Mouse (Mus musculus) kidney, postnatal 25 days (tissue): ENCODE data around the gene Fam213b.
A peak's percentile ranks its signal among the peaks of the same experiment; 100 is the strongest.

Experiments used
- DNase-seq, 2 experiments: peaks; one replicate each; pipeline ENCODE4 v3.0.0; 2021; ENCODE audit warnings: mixed read lengths in 2 of 2

Fam213b gene

DNA sequence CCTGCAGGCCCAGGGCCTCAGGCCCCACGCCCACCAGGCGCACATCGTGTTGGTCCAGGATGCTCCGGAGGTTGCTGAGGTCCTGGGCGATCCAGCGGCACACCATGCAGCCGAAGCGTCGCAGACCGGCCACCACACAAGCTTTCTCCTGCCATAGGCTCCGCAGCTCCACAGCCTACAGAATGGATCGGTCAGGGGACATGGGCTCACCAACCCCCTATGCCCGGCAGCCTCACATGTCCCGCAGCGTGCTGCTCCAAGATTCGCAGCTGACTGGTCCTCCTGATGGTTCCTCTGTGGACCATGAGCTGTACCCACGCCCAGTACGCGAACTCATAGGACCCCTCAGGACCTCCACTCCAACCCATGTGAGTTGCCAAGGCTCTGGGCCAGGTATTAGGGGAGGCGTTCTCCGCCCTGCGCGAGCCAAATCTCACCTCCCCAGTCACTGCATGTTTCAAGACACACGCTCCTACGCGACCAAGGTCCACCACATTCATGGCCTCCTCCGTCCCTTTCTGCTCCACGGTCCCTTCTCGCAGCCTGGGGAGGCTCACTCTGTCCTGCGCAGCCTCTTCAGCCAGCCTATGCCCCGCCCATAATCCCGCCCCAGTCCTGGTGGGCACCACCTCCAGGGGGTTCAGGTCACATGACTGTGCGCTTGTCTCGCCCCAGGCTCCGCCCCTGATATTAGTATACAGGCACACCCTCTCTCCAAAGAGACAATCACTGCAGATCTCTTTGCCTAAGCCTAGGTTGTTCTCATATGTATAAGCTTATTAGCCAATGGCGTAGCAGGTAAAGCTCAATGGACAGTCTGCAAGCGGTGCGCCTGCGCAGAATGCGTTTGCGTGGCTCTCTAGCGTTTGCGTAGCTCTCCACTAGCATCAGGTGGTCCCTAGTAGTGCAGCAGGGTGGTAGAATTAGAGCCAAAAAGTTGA, at the start of gene Fam213b:
Gene Fam213b, minus strand, starts transcription at position 630 of the 941 bp plus-strand sequence.
- DNase-seq = peak; percentile 86 to 91

DNA sequence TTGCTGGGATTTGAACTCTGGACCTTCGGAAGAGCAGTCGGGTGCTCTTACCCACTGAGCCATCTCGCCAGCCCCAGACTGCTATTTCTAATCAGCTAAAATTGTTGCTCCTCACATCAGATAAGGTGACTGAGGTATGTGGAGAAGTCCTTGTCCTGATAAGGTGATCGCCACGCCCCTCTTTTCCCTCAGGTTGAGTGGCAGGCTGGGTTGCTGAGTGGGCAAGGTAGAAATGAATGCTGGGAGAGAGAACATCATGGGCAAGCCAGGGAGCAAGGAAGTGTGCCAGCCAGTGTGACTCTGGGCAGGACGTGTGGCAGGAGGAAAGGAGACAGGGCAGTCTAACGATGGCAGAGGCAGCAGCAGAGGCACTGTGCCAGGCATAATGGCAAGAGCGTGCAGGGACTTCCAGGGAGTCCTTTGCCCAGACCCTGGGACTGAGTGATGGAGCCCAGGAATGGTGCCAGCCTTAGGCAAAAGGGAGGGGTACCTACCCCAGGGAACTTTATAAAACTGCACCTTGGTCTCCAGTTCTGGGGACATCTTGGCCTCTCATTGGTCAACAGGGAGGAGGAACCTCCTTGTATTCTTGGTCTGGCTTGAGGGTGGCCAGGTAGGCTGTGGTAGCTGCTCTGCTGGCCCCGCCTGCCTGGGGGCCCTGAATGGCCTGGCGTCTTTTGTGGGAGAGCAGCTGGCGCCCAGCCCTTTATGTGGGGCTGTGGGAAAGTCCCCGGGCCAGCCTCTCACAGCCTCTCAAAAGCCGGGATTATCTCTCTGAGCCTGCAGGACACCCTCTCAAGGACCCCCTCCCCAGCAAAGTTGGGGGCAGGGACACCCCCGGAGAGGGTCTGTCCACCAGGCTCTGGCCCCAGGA, 49.4 kb upstream of the Fam213b start:
- no peak for DNase-seq

DNA sequence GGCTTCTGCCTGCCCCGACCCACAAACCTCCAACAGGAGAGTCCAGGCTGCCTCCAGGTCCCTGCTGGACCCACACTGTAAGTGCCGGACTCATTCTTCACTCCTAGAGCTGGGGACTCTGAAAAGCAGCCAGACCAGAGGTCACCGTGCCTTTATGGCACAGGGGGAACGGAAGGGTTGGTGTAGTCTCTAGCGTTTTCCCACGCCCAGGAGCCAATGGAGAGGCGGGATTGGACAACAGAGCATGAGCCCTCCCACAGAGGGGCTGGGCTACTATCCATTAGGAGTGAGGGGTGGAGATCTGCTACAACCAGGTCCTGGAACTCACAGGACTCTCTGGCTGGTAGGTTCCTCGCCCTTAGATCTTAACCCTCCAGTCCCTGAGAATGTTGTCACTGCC, 47.4 kb upstream of the Fam213b start:
- peak; percentile 83 to 93 for DNase-seq

DNA sequence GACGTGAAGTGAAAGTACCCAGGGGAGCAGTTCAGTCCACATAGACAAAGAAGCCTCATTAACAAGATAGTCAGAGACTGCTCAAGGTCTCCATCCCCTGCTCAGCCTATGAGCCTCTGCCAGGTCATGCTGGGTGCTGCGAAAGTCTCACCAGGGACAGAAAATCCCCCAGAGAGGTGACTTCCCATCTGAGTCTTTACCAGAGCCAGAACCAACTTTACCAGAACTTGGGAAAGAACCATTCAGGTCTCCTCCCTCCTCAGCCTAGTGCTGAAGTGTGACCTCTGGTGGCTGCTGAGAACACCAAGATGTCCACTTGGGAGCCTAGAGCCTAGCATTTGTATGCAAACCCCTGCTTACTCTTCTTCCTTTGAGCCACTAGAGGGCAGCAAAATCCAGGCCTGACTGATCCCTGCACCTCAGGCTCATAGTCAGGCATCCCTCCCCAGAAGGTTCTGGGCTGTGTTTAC, 45.2 kb upstream of the Fam213b start:
- DNase-seq = peak; percentile 84 to 89

DNA sequence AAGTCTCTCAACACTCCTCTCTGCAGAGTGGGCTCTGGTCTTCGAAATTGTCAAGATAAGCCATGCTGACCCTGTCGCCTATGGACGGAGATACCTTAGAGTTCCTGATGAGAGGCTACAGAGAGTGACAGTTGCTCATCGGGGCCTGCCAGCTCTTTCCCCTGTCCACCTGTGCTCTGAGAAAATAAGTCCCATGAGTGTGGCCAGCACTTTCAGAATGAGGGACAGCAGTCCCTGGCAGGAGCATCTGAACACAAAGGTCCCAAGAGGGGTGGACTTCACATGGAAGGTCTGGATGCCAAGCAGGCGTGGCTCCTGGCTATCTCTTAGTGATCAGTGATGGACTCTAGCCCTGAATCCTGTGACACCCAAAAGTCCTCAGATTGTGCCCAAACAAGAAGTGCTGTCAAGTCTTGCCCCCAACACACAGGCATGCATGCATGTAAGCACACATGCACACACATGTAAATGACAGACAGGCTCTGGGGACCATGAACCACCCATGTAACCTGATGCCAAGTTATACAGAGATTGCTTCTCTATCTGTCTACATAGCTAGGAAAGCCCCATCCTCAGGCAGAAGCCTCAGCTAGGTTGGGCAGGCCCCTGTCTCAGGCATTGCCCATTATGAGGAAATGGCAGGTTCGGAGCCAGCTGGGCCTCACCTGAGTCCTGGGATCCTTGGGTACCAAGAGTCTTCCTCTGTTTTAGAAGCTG, 44.5 kb upstream of the Fam213b start:
- peak in 1 of 2 experiments; percentile 28 for DNase-seq

DNA sequence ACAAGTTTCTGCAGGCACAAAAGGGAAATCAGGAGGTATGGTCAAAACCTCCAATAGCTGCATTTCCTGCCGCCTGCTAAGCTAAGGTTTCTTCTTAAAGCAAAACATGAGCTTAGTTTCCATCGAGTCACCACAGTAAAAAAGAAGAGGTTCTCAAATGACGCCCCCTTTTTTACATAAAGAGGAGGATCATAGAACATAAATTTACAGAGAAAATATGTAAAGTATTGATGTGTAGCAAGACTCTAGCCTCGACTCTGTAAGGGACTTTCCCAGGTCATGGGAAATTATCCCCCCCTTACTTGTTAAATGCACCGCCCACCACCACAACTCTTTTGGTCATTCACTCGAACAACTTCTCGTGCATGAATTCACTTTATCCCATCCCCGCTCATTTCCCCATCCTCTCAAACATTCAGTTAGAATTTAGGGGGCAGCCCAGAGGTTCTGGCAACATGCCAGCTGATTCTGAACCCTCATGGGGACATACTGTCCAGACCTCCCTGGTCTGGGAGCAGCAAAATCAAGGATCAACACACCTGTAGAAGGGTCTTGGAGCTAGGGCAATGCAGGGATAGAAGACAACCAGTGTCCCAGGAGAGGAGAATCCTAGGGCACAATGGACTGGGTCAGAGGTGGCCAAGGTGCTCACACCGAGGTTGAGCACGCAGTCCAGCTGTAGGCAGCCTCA, 43.8 kb upstream of the Fam213b start:
- DNase-seq = peak in 1 of 2 experiments; percentile 19

DNA sequence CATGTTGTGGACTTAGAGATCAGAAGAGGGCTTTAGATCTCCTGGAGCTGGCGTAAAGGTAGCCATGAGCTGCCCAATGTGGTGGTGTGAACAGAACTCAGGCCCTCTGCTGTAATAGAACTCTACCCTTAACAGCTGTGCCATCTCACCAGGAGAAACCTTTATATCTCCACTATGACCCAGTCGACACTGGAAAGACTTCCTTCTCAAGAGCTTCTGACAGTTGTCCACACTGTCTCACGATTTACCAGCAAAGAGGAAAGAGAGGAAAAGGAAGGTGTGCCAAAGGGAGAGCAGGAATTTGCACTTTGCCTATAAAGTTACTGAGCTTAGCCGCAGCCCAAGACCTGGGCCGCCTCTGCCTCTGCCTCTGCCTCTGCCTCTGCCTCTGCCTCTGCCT, 42.9 kb upstream of the Fam213b start:
- no peak for DNase-seq

DNA sequence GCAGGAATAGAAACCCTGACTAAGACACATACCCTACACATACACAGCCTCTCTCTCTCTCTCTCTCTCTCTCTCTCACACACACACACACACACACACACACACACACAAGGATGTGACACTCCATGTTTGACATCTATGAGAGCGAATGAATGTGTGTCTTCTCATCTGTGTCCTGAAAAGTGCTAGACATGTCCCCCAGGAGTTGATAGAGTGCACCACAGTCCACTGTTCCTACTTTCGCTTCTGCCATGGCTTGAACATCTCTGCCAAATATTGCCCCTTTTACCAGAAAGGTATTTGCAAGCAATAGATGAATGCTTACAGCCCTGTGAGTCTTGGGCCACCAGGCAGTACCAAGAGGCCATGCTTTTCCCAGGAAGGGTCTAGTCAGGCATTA, 41.2 kb upstream of the Fam213b start:
- no peak for DNase-seq

DNA sequence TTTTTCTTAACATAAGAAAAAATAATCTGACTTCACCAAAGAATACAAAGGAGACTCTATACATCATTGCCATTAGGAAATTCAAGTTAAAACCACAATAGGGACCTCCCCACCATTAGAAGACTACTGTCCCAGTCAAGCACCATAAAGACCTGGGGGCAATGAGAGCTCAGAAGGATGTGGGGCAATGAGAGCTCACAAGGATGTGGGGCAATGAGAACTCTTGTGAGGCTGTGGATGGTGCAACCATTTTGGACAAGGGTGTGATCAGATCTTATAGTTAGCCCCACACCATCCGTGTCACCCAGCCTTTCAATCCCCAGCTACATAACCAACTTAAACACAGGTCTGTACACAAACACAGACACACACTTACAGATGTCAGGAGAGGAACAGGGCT, 38.8 kb upstream of the Fam213b start:
- DNase-seq = no peak

DNA sequence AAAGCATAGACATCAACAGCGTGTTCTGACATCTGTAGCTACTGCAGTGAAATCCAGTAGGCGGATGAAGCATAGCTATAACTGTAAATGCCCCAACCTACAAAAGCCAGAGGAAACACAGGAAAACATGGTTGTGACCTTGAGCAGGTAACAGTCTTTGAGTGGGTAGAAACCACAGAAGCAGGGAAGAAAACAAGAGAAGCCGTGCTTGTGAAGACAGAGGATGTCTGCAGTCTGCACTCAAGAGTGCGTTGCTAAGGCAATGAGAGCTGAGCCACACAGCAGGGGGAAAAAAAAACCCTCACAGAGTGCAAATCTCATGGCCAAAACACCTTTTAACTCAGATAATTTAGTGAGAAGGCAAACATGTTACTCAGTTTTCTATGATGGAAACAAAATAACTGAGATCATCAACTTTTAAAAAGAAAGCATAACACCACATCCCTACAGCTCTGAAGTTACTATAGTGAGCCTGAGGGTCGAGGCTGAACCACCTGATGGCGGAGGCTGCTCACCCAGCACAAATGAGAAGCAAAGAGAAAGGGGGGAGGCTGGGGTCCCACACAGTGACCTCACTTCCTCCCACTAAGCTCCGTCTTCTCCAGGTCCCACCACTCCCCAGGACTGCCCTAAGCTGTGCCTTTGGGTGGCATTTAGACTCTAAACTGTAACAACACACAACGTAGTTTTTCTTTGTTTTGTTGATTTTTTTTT, 37.8 kb upstream of the Fam213b start:
- DNase-seq = no peak

DNA sequence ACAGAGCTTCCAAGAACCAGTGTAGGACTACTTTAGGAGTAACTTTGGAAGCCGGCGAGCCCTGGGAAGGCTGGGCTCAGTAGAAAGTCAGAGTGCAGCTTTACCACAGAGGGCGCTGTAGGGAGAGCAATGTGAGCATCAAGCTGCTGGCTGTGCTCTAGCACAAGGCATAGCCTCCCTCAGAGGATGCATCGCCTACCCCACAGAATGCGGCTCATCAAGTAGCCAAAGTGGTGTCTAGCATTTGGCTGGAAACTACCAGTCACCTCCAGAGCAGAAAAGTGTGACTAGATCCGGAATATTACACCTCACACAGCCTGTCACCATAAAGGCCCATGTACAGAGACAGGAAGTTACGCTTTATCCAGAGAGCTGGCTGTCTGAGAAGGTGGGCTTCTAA, 36.9 kb upstream of the Fam213b start:
- DNase-seq = no peak

DNA sequence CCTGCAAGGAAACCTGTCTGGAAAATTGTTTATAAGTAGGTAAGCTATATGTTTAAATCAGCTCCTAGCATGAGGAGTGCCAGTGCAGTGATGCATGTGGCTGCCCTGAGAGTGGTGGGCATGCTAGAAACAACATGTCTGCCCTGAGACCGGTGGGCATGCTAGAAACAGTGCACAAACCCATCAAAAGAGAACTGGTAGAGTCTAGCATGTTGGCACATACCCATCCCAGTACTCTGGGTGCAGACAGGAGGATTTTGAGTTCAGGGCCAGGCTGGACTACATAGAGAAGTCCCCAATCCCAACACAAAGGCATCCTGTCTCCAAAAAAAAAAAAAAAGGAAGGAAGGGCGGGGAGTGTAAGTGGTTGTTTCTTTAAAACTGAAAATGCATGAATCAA, 35.9 kb upstream of the Fam213b start:
- peak in 1 of 2 experiments; percentile 23 for DNase-seq

DNA sequence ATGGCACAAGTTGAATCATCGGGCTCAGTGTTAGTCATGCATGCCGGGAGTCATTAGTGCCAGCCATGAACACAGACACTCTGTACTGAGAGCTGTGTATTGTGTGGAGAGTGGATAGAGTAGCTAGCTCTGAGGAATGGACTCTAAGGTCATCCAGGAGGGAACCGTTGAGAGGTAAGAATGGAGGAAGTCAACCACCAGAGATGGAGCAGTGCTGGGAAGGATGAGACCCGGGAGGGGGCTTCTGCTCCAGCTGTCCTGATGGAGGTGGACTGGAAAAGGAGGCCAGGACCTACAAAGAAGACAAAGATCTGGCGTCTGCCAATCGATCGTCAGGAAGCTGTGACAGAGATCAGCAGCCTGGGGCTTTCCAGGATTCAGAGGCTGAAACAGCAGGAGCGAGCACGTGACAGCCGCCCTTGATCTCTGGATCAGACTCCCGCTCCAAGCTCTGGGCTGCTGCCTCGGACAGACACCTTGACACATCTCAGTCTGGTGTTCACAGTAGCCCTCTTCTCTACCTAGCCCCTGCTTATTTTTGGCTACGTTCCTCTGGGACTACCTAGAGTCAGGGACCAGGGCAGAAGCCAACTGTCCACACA, 34.5 kb upstream of the Fam213b start:
- DNase-seq = peak in 1 of 2 experiments; percentile 32

DNA sequence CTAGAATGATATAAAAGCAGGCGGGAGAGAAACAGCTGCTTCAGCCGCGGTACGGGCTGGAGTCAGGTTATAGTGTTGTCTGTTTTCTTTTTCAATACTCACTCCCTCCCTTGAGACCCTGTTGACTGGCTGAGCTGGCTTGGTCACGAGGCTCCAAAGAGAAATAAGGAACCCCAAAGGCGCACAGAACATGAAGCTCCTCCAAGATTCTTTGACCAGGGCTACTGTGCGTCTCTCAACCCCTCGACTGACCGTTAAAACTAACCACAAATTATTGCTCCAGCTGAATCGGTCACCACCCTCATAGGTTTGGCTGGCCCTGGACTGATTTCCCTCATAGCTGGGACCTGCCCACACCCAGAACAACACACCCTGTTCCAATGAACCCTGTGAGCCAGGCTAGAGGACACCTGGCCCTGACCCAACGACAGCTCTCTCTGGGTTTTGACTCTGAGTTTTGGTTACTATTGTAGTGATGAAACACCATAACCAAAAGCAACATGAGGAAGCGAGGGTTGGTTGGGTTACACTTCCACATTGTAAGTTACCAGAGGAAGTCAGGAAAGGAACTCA, 30.2 kb upstream of the Fam213b start:
- peak in 1 of 2 experiments; percentile 70 for DNase-seq

DNA sequence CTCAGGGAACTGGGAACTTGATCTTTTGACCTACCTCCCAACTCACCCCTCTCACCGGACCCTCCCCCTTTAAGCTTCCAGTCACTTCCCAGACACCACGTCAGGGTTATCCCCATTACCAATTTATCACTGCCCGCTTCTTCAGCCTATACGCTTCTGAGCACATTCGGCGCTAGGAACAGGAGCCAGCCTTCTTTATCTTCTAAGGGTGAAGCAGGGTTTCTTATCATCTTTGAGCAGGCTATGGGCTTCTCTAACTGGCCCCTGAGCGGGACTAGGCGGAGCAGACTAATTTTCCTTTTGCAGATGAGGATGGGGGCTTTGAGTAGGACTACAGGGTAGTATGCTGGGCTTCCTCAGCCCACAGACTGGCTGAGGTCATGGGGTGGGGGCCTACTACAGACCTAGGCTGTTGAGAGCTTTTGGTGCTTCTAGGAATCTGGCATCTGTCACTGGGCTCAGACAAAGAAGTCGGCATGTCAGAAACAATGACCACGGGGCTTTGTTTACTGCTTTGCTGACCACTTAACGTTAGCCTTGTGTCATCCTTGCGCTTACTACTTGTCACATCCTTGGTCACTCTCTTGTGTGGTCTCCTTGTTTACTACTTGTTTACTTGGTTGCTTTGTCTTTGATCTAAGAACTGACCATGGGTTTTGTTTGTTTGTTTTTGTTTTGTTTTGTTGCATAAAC, 29.6 kb upstream of the Fam213b start, which contains the start of gene Tnfrsf14:
Gene Tnfrsf14, minus strand, starts transcription at position 169 of the 693 bp plus-strand sequence.
- no peak for DNase-seq

DNA sequence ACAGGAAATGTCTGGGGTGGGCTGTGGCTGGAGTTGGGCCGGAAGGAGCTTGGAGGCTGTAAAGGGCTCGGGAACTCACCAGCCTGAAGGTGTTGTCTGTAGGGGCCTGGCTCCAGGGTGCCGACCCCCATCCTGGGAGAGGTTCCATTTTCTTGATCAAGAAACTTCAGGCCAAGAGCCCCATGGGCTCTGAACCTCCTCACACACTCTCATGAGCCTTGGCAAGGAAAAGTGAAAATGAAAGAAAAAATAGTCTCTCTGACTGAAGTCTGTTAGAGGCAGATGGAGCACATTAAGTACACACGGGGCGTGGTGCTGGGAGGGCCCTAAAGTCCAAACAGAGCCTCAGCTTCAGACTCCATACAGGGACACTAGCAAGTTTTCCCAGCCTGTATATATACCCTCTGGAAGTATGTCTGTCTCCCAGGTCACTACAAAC, 29.0 kb upstream of the Fam213b start:
- peak; percentile 40 to 72 for DNase-seq

DNA sequence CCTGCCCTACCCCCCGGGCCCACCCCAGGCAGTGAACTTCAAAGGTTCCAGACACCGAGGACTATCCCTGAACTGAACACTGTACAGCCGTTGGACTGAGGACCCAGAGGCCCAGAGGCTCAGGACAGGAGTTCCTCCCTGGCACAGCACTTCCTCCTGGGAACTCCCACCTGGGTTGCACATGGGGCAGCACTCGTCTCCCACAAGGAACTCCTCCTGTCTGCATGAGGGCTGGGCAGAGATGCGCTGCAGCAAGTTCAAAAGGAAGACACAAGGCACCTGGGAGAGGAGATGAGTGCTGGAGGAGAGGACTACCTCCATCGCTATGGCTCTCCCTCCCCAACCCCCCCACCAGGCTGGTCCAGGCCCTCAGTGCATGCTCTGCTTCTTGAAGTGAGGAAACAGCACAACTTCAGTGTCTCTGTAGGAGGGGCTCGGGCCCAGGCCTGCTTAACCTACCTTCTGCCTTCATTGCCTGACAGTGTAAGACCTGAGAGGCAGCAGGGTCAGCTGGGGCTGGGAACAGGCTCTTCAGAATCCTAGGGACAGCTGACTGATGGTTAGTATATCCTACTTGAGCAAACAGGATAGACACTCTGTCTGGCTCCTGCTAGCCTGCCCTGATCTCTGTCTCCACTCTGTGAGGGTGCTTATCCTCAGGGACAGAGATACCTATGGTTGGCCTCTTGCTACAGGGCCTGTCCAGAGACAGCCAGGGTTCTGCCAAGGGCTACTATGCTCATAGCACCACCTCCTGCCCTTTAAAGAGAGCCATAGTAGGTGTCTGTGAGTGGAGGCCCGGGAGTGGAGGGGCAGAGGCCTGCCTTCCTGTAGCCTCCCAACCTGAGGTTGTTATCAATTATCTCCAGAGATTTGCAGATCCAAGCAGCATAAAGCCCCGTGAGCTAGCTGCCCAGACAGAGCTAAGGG, 28.3 kb upstream of the Fam213b start:
- no peak for DNase-seq

DNA sequence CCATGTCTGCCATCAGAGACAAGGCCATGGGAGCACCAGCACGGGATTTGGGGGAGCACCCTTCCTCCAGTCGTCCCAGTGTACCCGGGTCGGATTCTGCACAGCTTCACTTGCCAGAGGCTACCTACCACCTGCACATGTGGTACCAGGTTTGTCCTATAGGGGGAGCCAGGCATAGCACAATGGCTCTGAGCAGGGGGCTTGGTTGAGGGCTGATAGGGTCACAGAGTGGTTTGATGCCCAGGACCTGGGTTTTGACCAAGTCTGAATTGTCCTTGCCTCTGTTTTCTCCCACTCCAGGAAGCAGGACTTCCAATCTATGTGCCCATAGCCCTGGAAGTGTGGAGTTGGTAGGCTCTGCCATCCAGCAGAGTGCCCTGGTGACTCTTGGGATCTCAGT, 26.5 kb upstream of the Fam213b start:
- DNase-seq = peak; percentile 44 to 59

DNA sequence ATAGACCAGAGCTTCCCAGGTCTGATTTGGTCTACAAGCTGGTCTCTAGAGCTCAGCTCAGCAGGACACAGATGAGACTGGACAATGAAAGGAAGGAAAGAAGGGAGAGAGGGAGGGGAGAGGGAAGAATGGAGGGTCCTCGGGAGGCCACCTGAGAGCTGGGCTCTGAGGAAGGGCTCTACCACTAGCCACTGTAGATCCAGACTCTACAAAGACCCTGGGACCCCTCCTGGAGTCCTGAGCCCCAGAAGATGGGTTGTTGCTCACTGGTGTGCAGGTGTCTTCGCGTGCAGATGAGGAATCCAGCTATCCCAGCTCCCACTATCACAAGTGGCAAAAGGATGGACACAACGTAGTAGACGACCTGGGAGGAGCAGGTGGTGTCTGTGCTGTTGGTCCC, 24.0 kb upstream of the Fam213b start:
- DNase-seq = no peak
